Mouse (Mus musculus): Measurements from ENCODE around the gene Notch4. TPM values are rescaled to one million over a fixed set of nuclear protein-coding genes. Genes with fewer than 3 reads are reported as not detected.

The Notch4 gene
- polyA plus RNA-seq, 1 experiment from 2014 or later: 10.0 TPM

DNA sequence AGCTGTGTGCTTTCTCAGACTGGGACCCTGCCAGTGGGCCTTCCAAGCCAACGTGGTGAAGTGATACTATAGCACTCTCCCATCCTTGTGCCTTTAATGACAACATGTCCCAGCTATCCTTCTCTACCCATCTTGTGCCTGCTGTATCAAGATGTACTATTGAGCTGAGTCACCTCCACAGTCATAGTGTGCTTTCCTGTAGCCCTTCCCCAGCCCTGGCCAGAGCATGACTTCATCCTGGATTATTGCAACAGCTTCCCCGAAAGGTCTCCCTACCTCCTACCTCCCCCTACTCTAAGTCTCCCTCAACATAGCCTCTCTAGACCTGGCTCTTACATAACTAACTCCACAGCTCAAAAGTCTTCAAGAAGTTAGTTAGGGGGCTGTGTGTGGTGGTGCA, 71.6 kb downstream of the Notch4 start:
- H3K27me3 ChIP-seq (ENCODE audit: low read depth, poor library complexity, severe bottlenecking): peaks cover 33% of the 10 kb centered on the region
- H3K27ac ChIP-seq (replicated peaks): no peak overlapping the region
- no peak overlapping the region for H3K4me3 ChIP-seq
- H3K9me3 ChIP-seq (replicated peaks): no peaks in the 10 kb centered on the region
- WGBS: 80% methylated on average over 2 of the region's 2 CpGs
- DNase-seq (ENCODE audit: low spot score): no peak
- no peaks in the 10 kb centered on the region for H3K36me3 ChIP-seq
- H3K4me1 ChIP-seq: peaks cover 28% of the 10 kb centered on the region

GRCm38 (mm10) chr17:34637459-34637858, 73.4 kb downstream of the Notch4 start:
- peaks cover 16% of the 10 kb centered on the region for H3K27me3 ChIP-seq (ENCODE audit: low read depth, poor library complexity, severe bottlenecking)
- H3K36me3 ChIP-seq: no peaks in the 10 kb centered on the region
- 60% methylated on average over 3 of the region's 3 CpGs for WGBS
- H3K27ac ChIP-seq (replicated peaks): 0 out of 2 replicates have a peak overlapping the region, but pooled peaks have one; percentile 5
- DNase-seq (ENCODE audit: low spot score): no peak
- H3K9me3 ChIP-seq (replicated peaks): no peaks in the 10 kb centered on the region
- H3K4me3 ChIP-seq: no peak overlapping the region
- peaks cover 20% of the 10 kb centered on the region for H3K4me1 ChIP-seq

Other genes starting within 250 kb of the Notch4 start
- gene H2-Eb2, start 238.6 kb upstream of the Notch4 start, polyA plus RNA-seq (2016; fragmentation: Nextera tagmentation; extraction: Ambion mirVana): not detected in 2 replicates
- gene Btnl2, start 209.4 kb upstream of the Notch4 start, polyA plus RNA-seq (2016; fragmentation: Nextera tagmentation; extraction: Ambion mirVana): 0.04 TPM in 1 of 2 replicates, not detected in the other
- gene Btnl1, start 187.1 kb upstream of the Notch4 start, polyA plus RNA-seq (2016; fragmentation: Nextera tagmentation; extraction: Ambion mirVana): not detected in 2 replicates
- gene BC051142, start 165.4 kb upstream of the Notch4 start, polyA plus RNA-seq (2016; fragmentation: Nextera tagmentation; extraction: Ambion mirVana): 1.8 and 3.1 TPM in 2 replicates
- gene Btnl4, start 87.0 kb upstream of the Notch4 start, polyA plus RNA-seq (2016; fragmentation: Nextera tagmentation; extraction: Ambion mirVana): not detected in 2 replicates
- not detected in 2 replicates for gene Btnl6, start 46.9 kb upstream of the Notch4 start, polyA plus RNA-seq (2016; fragmentation: Nextera tagmentation; extraction: Ambion mirVana)
- gene Gpsm3, start 25.5 kb downstream of the Notch4 start, polyA plus RNA-seq (2016; fragmentation: Nextera tagmentation; extraction: Ambion mirVana): 5.3 and 6.6 TPM in 2 replicates
- 17.5 and 17.7 TPM in 2 replicates for gene Pbx2, start 27.0 kb downstream of the Notch4 start, polyA plus RNA-seq (2016; fragmentation: Nextera tagmentation; extraction: Ambion mirVana)
- gene Ager, start 33.6 kb downstream of the Notch4 start, polyA plus RNA-seq (2016; fragmentation: Nextera tagmentation; extraction: Ambion mirVana): 3.1 and 3.2 TPM in 2 replicates
- 202 and 233 TPM in 2 replicates for gene Rnf5, start 39.4 kb downstream of the Notch4 start, polyA plus RNA-seq (2016; fragmentation: Nextera tagmentation; extraction: Ambion mirVana)
- 66.0 and 70.1 TPM in 2 replicates for gene Agpat1, start 40.0 kb downstream of the Notch4 start, polyA plus RNA-seq (2016; fragmentation: Nextera tagmentation; extraction: Ambion mirVana)
- gene Egfl8, start 51.7 kb downstream of the Notch4 start, polyA plus RNA-seq (2016; fragmentation: Nextera tagmentation; extraction: Ambion mirVana): 4.3 TPM in 2 replicates
- 22.5 and 23.6 TPM in 2 replicates for gene Ppt2, start 64.2 kb downstream of the Notch4 start, polyA plus RNA-seq (2016; fragmentation: Nextera tagmentation; extraction: Ambion mirVana)
- 0.54 and 1.2 TPM in 2 replicates for gene Prrt1, start 65.3 kb downstream of the Notch4 start, polyA plus RNA-seq (2016; fragmentation: Nextera tagmentation; extraction: Ambion mirVana)
- gene Fkbpl, start 80.5 kb downstream of the Notch4 start, polyA plus RNA-seq (2016; fragmentation: Nextera tagmentation; extraction: Ambion mirVana): 16.8 and 18.9 TPM in 2 replicates
- gene Atf6b, start 82.9 kb downstream of the Notch4 start, polyA plus RNA-seq (2016; fragmentation: Nextera tagmentation; extraction: Ambion mirVana): 111 and 123 TPM in 2 replicates
- not detected in 2 replicates for gene Tnxb, start 106.3 kb downstream of the Notch4 start, polyA plus RNA-seq (2016; fragmentation: Nextera tagmentation; extraction: Ambion mirVana)
- gene C4b, start 179.6 kb downstream of the Notch4 start, polyA plus RNA-seq (2016; fragmentation: Nextera tagmentation; extraction: Ambion mirVana): not detected in 2 replicates
- gene Cyp21a1, start 240.3 kb downstream of the Notch4 start, polyA plus RNA-seq (2016; fragmentation: Nextera tagmentation; extraction: Ambion mirVana): not detected in 2 replicates

Data from midbrain, embryonic 10.5 days (tissue).